Mouse (Mus musculus) limb, embryonic 11.5 days (tissue): ENCODE data around the gene Gm9495. TPM values are rescaled to one million over a fixed set of nuclear protein-coding genes. Genes with fewer than 3 reads are reported as not detected.
"Not testable (repeated sequence)": the region's sequence is repeated elsewhere in the genome, so short reads cannot be mapped to it uniquely, and the experiment has no call there.

Experiments
- ATAC-seq: fragments of 200-750 bp; cut with Nextera tagmentation; 2 replicates; pipeline ENCODE4 v1.8.0; 2017; ENCODE audit warnings: low read depth; ENCODE audit not compliant: insufficient number of reproducible peaks, low FRiP score, low TSS enrichment
- DNase-seq: peaks from one replicate; pipeline ENCODE4 v3.0.0-alpha.2; 2015; ENCODE audit warnings: low spot score
- H3K27ac ChIP-seq: fragments of 300-500 bp; sonication (generic); replicated peaks from 2 replicates; pipeline ENCODE4 v1.5.1; 2014; ENCODE audit warnings: low read depth, mild to moderate bottlenecking, low read length
- H3K27me3 ChIP-seq: fragments of 300-500 bp; sonication (generic); 2 replicates; pipeline ENCODE4 v1.6.1; 2014; ENCODE audit warnings: mild to moderate bottlenecking, low read length, mixed read lengths; ENCODE audit not compliant: control insufficient read depth, insufficient read depth
- H3K36me3 ChIP-seq: fragments of 300-500 bp; sonication (generic); 2 replicates; pipeline ENCODE4 v1.6.1; 2014; ENCODE audit warnings: mild to moderate bottlenecking, low read length, moderate library complexity, mixed read lengths; ENCODE audit not compliant: control insufficient read depth, insufficient read depth
- H3K4me1 ChIP-seq: fragments of 300-500 bp; sonication (generic); 2 replicates; pipeline ENCODE4 v1.6.1; 2014; ENCODE audit warnings: low read length, mixed read lengths; ENCODE audit not compliant: control insufficient read depth, insufficient read depth
- H3K4me2 ChIP-seq: fragments of 300-500 bp; sonication (generic); 2 replicates; pipeline ENCODE4 v1.6.1; 2014; ENCODE audit warnings: low read depth, mild to moderate bottlenecking, moderate library complexity; ENCODE audit not compliant: severe bottlenecking
- H3K4me3 ChIP-seq: fragments of 300-500 bp; sonication (generic); 2 replicates; pipeline ENCODE4 v1.5.1; 2014; ENCODE audit warnings: low read depth, low read length
- H3K9ac ChIP-seq: fragments of 300-500 bp; sonication (generic); 2 replicates; pipeline ENCODE4 v1.6.1; 2014; ENCODE audit warnings: mild to moderate bottlenecking, low read length
- H3K9me3 ChIP-seq: fragments of 300-500 bp; sonication (generic); 2 replicates; pipeline ENCODE4 v1.6.1; 2016; ENCODE audit warnings: low read length; ENCODE audit not compliant: control insufficient read depth
- WGBS: fragments of 180-500 bp; shearing (Covaris S2); extraction: QIAGEN DNeasy Blood & Tissue Kit; methylation state at CpG from one replicate; pipeline ENCODE4 v1.1.7; 2014; 5-methylcytosine and 5-hydroxymethylcytosine counted together
- polyA plus RNA-seq: library from polyadenylated mRNA; unstranded; fragments of >200 nt; fragmentation: Nextera tagmentation; extraction: Ambion mirVana; gene quantifications from 2 replicates; pipeline ENCODE4 v1.2.1, GENCODE M21; 2014

Gene Gm9495
- polyA plus RNA-seq = not detected in 2 replicates

GRCm38 (mm10) chr8:69453465-69453864, at the start of gene Gm9495:
Gene Gm9495 (minus strand): TSS chr8:69453565.
- ATAC-seq, H3K27me3 ChIP-seq, H3K36me3 ChIP-seq, DNase-seq, H3K9me3 ChIP-seq, H3K4me3 ChIP-seq, H3K27ac ChIP-seq, H3K4me2 ChIP-seq, H3K9ac ChIP-seq, H3K4me1 ChIP-seq: not testable (repeated sequence)
- 92% methylated on average over 1 of the region's 3 CpGs for WGBS

GRCm38 (mm10) chr8:69474946-69475345, 21.6 kb upstream of the Gm9495 start:
- not testable (repeated sequence) for H3K4me3 ChIP-seq, H3K4me2 ChIP-seq, H3K36me3 ChIP-seq, H3K27ac ChIP-seq, H3K9me3 ChIP-seq, DNase-seq, H3K27me3 ChIP-seq, H3K9ac ChIP-seq, ATAC-seq, H3K4me1 ChIP-seq
- WGBS = 90% methylated on average over 2 of the region's 3 CpGs

GRCm38 (mm10) chr8:69420018-69420417, 33.3 kb downstream of the Gm9495 start:
- H3K36me3 ChIP-seq, H3K27ac ChIP-seq, H3K9me3 ChIP-seq, H3K4me1 ChIP-seq, DNase-seq, H3K9ac ChIP-seq, H3K4me2 ChIP-seq, H3K4me3 ChIP-seq, H3K27me3 ChIP-seq, ATAC-seq: not testable (repeated sequence)
- WGBS = 76% methylated on average over 2 of the region's 3 CpGs

- DNase-seq = no peak
- no peak overlapping the region for H3K27ac ChIP-seq
- H3K4me3 ChIP-seq = no peak overlapping the region
- no peaks in the 10 kb centered on the region for H3K9me3 ChIP-seq
- H3K9ac ChIP-seq = no peak overlapping the region
- 93% methylated on average over 1 of the region's 1 CpGs for WGBS
- H3K4me1 ChIP-seq = no peaks in the 10 kb centered on the region
- no peak for ATAC-seq
- H3K4me2 ChIP-seq = no peak overlapping the region
- H3K36me3 ChIP-seq = no peaks in the 10 kb centered on the region
- no peaks in the 10 kb centered on the region for H3K27me3 ChIP-seq
Measured at GRCm38 (mm10) chr8:69414326-69414725, 39.0 kb downstream of the Gm9495 start.

DNA sequence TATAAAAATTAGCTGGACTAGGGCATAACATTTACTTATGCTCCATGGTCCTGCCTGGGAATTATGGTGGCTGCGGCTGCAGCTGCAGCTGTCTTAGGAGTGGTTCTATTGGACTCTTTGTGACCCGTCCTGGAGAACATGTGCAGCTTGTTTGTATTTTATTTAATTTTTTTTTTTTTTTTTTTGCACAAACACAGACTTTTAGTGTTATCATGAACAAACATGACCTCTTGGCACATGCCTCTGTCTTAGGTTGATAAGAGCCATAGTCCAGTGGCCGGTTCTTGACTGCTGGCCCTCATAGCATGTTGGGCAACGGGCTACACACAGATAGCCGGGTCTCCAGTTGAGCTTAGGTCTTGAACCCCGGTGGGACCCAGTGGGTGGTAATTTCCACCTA, 48.6 kb downstream of the Gm9495 start:
- H3K27me3 ChIP-seq = no peaks in the 10 kb centered on the region
- no peaks in the 10 kb centered on the region for H3K4me1 ChIP-seq
- no peak overlapping the region for H3K4me2 ChIP-seq
- no peaks in the 10 kb centered on the region for H3K36me3 ChIP-seq
- H3K4me3 ChIP-seq = no peak overlapping the region
- no peak for DNase-seq
- H3K9me3 ChIP-seq = no peaks in the 10 kb centered on the region
- whole genome bisulfite sequencing = 90% methylated on average over 6 of the region's 6 CpGs
- no peak for ATAC-seq
- H3K27ac ChIP-seq = no peak overlapping the region
- no peak overlapping the region for H3K9ac ChIP-seq

- Histone ChIP-seq H3K27me3 (no peaks in the 10 kb centered on the region), H3K9me3 (no peaks in the 10 kb centered on the region), H3K27ac (no peak overlapping the region), H3K4me3 (peak overlapping the region; percentile 38; the same call in 1 of the 2 replicates), H3K4me1 (0 out of 2 replicates have a peak, but pooled peaks cover 3% of the 10 kb centered on the region), H3K4me2 (peak overlapping the region; percentile 65), H3K9ac (no peak overlapping the region), H3K36me3 (no peaks in the 10 kb centered on the region)
- ATAC-seq = no peak
- WGBS = 76% methylated on average over 4 of the region's 4 CpGs
- no peak for DNase-seq
Measured at GRCm38 (mm10) chr8:69399956-69400443, 53.4 kb downstream of the Gm9495 start.

DNA sequence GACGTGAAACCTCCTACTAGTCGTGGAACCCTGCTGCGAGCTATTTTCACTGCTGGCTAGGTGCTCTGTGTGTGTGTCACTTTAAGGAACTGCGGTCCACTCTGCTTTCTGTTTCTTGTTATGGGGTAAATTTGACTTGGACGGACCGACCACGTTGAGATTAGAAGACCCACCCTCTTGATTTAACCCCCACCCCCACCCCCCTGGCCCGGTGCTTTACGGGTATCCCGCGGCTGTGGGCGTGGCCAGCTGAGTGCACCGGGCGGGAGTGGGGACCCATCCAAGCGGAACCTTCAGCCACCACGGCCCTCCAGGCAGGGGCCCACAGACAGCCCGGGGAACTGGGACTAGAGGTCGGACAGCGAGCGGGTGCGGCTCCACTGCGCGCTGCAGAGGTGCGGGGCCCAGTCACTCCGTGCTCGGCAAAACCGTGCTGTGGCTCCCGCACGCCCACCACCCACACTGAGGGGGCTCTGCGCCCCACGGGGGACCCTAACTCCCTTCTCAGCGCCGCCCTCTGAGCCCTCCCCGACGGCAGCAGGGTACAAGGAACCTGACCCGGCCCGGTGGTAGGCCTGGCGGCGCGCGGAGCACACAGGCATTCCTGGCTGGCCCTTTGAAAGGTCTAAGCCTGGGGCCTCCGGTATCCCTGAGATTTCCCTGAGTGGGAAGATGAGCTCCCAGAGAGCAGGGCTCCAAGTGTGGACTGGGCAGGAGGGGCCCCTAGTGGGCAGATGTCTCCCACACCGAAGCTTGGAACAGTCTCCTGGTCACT, 54.0 kb downstream of the Gm9495 start:
- DNase-seq (peak; percentile 59), ATAC-seq (peak; percentile 42)
- 17% methylated on average over 43 of the region's 43 CpGs for WGBS
- no peak overlapping the region for H3K27ac ChIP-seq
- H3K4me2 ChIP-seq = peak overlapping the region; percentile 65
- peaks cover 5% of the 10 kb centered on the region; the same call in 1 of the 2 replicates for H3K4me1 ChIP-seq
- H3K4me3 ChIP-seq = peak overlapping the region; percentile 38
- no peaks in the 10 kb centered on the region for H3K36me3 ChIP-seq
- no peaks in the 10 kb centered on the region for H3K9me3 ChIP-seq
- no peaks in the 10 kb centered on the region for H3K27me3 ChIP-seq
- H3K9ac ChIP-seq = peak overlapping the region; percentile 67

DNA sequence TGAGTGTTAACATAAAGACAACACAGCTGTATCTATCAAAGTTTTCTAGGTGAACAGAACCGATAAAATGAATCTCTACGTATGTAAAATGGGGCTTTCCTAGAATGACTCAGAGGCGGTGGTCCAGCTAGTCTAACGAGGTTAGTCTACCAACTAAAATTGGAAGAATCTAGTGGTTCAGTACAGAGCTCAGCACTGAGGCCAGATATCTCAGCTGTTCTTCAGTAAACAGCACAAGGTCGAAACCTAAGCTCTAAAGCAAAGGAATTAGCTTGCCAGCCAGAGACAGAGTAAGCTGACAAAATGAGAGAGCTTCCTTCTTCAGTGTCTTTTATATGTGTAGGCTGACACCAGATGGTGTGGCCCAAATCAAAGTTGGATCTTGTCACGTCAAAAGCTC, 57.2 kb downstream of the Gm9495 start:
- no peak for DNase-seq
- H3K27me3 ChIP-seq = no peaks in the 10 kb centered on the region
- no peak overlapping the region for H3K4me3 ChIP-seq
- H3K9me3 ChIP-seq = peaks cover 5% of the 10 kb centered on the region; the same call in 1 of the 2 replicates
- no peaks in the 10 kb centered on the region for H3K36me3 ChIP-seq
- WGBS = 82% methylated on average over 6 of the region's 6 CpGs
- no peak for ATAC-seq
- H3K9ac ChIP-seq = no peak overlapping the region
- H3K4me1 ChIP-seq = peaks cover 5% of the 10 kb centered on the region; the same call in 1 of the 2 replicates
- no peak overlapping the region for H3K4me2 ChIP-seq
- H3K27ac ChIP-seq = no peak overlapping the region
